Mouse (Mus musculus): ENCODE data around the gene Rln1.

DNA sequence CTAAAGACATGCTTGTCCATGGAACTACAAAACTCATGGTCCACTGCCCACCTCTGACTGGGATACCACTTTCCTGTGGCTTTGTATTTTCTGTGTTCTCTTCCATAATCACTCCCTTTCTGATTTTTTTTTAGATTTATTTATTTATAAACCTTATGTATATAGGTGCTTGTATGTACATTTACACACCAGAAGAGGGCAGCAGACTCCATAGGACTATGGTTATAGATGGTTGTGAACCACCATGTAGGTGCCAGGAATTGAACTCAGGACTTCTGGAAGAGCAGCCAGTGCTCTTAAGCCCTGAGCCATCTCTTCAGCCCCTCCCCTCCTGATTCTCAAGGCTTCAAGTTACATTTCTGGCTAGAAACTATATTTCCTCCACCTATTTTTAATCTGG is 25.6 kb downstream of the Rln1 start:
- no peak for TF ChIP-seq CTCF (IDR thresholded peaks at IDR 0.05; ENCODE audit: extremely low read depth, insufficient read depth, insufficient read length, insufficient replicate concordance)
- no peak for TF ChIP-seq POLR2A (IDR thresholded peaks at IDR 0.05; ENCODE audit: low read depth, low read length)
